Mouse (Mus musculus) MEL (cell line): ENCODE measurements around the gene Ccdc17. TPM values are rescaled to one million over a fixed set of nuclear protein-coding genes. Genes with fewer than 3 reads are reported as not detected.
A peak's percentile ranks its signal among the peaks of the same experiment; 100 is the strongest.

Source experiments
- DNase-seq: peaks from one replicate; pipeline ENCODE4 v3.0.0; 2011; ENCODE audit warnings: low read depth, low spot score
- H3K27ac ChIP-seq: 2 replicates; pipeline ENCODE4 v1.5.1; 2012; ENCODE audit warnings: low read depth, mild to moderate bottlenecking, control low read depth, low read length, moderate library complexity; ENCODE audit not compliant: control insufficient read depth
- H3K27me3 ChIP-seq, 2 experiments: fragments of 150-350 bp in 1 of 2; sonication (generic) in 1 of 2; 2 replicates each; pipeline ENCODE4 v1.6.1; 2012; ENCODE audit warnings: low read length in 2 of 2, mild to moderate bottlenecking in 2 of 2, improper control_type of control experiment in 1 of 2, moderate library complexity in 1 of 2; ENCODE audit not compliant: insufficient read depth in 2 of 2, control insufficient read depth in 1 of 2
- H3K36me3 ChIP-seq, 2 experiments: 2 replicates each; pipeline ENCODE4 v1.6.1; 2012 to 2014; ENCODE audit warnings: low read length in 2 of 2, improper control_type of control experiment in 1 of 2, inconsistent platforms in 1 of 2, mild to moderate bottlenecking in 1 of 2; ENCODE audit not compliant: insufficient read depth in 2 of 2, control insufficient read depth in 1 of 2
- H3K4me1 ChIP-seq, 2 experiments: fragments of 150-350 bp in 1 of 2; sonication (generic) in 1 of 2; 2 replicates each; pipeline ENCODE4 v1.6.1; 2012; ENCODE audit warnings: low read length in 2 of 2, improper control_type of control experiment in 1 of 2, mild to moderate bottlenecking in 1 of 2; ENCODE audit not compliant: insufficient read depth in 2 of 2, control insufficient read depth in 1 of 2
- H3K4me3 ChIP-seq, 2 experiments: fragments of 150-350 bp in 1 of 2; sonication (generic) in 1 of 2; 2 replicates each; pipeline ENCODE4 v1.5.1; 2012; ENCODE audit warnings: low read depth in 2 of 2, low read length in 2 of 2, mild to moderate bottlenecking in 2 of 2, moderate library complexity in 2 of 2, control low read depth in 1 of 2, improper control_type of control experiment in 1 of 2; ENCODE audit not compliant: control insufficient read depth in 1 of 2, insufficient read depth in 1 of 2
- H3K79me2 ChIP-seq: 2 replicates; pipeline ENCODE4 v1.6.1; 2012; ENCODE audit warnings: mild to moderate bottlenecking, low read length, moderate library complexity; ENCODE audit not compliant: control insufficient read depth, poor library complexity, insufficient read depth
- H3K9ac ChIP-seq: 2 replicates; pipeline ENCODE4 v1.6.1; 2012; ENCODE audit warnings: low read depth, mild to moderate bottlenecking, control low read depth, low read length, moderate library complexity; ENCODE audit not compliant: control insufficient read depth, poor library complexity, severe bottlenecking
- H3K9me3 ChIP-seq: fragments of 150-350 bp; sonication (generic); replicated peaks from 2 replicates; pipeline ENCODE4 v1.6.1; 2012; ENCODE audit warnings: mild to moderate bottlenecking, low read length, improper control_type of control experiment, moderate library complexity; ENCODE audit not compliant: insufficient read depth
- BHLHE40 ChIP-seq: IDR thresholded peaks from 2 replicates; pipeline ENCODE4 v1.6.1; 2012; ENCODE audit warnings: low read depth, mild to moderate bottlenecking, inconsistent platforms, low read length, improper control_type of control experiment, borderline replicate concordance
- CHD1 ChIP-seq: IDR thresholded peaks from 2 replicates; pipeline ENCODE4 v1.6.1; 2012; ENCODE audit warnings: low read depth, mild to moderate bottlenecking, inconsistent platforms, low read length, improper control_type of control experiment
- CTCF ChIP-seq, 3 experiments: IDR thresholded peaks in 2 of 3; conservative IDR thresholded peaks in 1 of 3; 2 replicates each; pipeline ENCODE4 v1.5.1; 2011 to 2012; ENCODE audit warnings: low read length in 3 of 3, low read depth in 2 of 3, mild to moderate bottlenecking in 2 of 3, improper control_type of control experiment in 1 of 3, inconsistent platforms in 1 of 3, mixed read lengths in 1 of 3, moderate library complexity in 1 of 3; ENCODE audit not compliant: control insufficient read depth in 1 of 3, insufficient read depth in 1 of 3, poor library complexity in 1 of 3, severe bottlenecking in 1 of 3
- ELF1 ChIP-seq: IDR thresholded peaks from 2 replicates; pipeline ENCODE4 v1.6.1; 2014; ENCODE audit warnings: low read depth, mild to moderate bottlenecking, inconsistent platforms, low read length, improper control_type of control experiment, moderate library complexity
- EP300 ChIP-seq, 2 experiments: IDR thresholded peaks; 2 replicates each; pipeline ENCODE4 v1.6.1; 2011; ENCODE audit warnings: improper control_type of control experiment in 2 of 2, low read length in 2 of 2, low read depth in 1 of 2, mild to moderate bottlenecking in 1 of 2
- GABPA ChIP-seq: IDR thresholded peaks from 2 replicates; pipeline ENCODE4 v1.6.1; 2012; ENCODE audit warnings: low read depth, mild to moderate bottlenecking, inconsistent platforms, low read length, improper control_type of control experiment, moderate library complexity
- JUND ChIP-seq: IDR thresholded peaks from 2 replicates; pipeline ENCODE4 v1.6.1; 2011; ENCODE audit warnings: low read depth, mild to moderate bottlenecking, improper control_type of control experiment, low read length
- MAFK ChIP-seq: IDR thresholded peaks from 2 replicates; pipeline ENCODE4 v1.6.1; 2011; ENCODE audit warnings: low read depth, mild to moderate bottlenecking, low read length, improper control_type of control experiment, borderline replicate concordance
- MAX ChIP-seq: IDR thresholded peaks from 2 replicates; pipeline ENCODE4 v1.6.1; 2011; ENCODE audit warnings: low read length, improper control_type of control experiment
- MAZ ChIP-seq: IDR thresholded peaks from 2 replicates; pipeline ENCODE4 v1.6.1; 2012; ENCODE audit warnings: low read depth, mild to moderate bottlenecking, inconsistent platforms, low read length, improper control_type of control experiment
- MEF2A ChIP-seq: IDR thresholded peaks from 2 replicates; pipeline ENCODE4 v1.6.1; 2014; ENCODE audit warnings: low read depth, mild to moderate bottlenecking, inconsistent platforms, low read length, improper control_type of control experiment; ENCODE audit not compliant: poor library complexity, insufficient replicate concordance, severe bottlenecking; ENCODE audit errors: extremely low read depth
- MXI1 ChIP-seq: IDR thresholded peaks from 2 replicates; pipeline ENCODE4 v1.6.1; 2011; ENCODE audit warnings: mild to moderate bottlenecking, low read depth, low read length, improper control_type of control experiment
- MYB ChIP-seq: IDR thresholded peaks from 2 replicates; pipeline ENCODE4 v1.6.1; 2011; ENCODE audit warnings: mild to moderate bottlenecking, low read depth, low read length, improper control_type of control experiment
- MYC ChIP-seq: IDR thresholded peaks from 2 replicates; pipeline ENCODE4 v1.6.1; 2011; ENCODE audit warnings: low read depth, mild to moderate bottlenecking, low read length, improper control_type of control experiment, moderate library complexity
- NELFE ChIP-seq: IDR thresholded peaks from 2 replicates; pipeline ENCODE4 v1.6.1; 2011; ENCODE audit warnings: low read depth, low read length, improper control_type of control experiment
- NRF1 ChIP-seq: IDR thresholded peaks from 2 replicates; pipeline ENCODE4 v1.6.1; 2014; ENCODE audit warnings: low read depth, mild to moderate bottlenecking, inconsistent platforms, low read length, improper control_type of control experiment, moderate library complexity; ENCODE audit not compliant: poor library complexity, insufficient read depth, severe bottlenecking
- POLR2A ChIP-seq, 2 experiments: IDR thresholded peaks; 2 replicates each; pipeline ENCODE4 v1.6.1; 2011 to 2012; ENCODE audit warnings: low read length in 2 of 2, mild to moderate bottlenecking in 2 of 2, control low read depth in 1 of 2, improper control_type of control experiment in 1 of 2, low read depth in 1 of 2, moderate library complexity in 1 of 2; ENCODE audit not compliant: control insufficient read depth in 1 of 2, insufficient read depth in 1 of 2, poor library complexity in 1 of 2
- POLR2AphosphoS2 ChIP-seq: IDR thresholded peaks from 2 replicates; pipeline ENCODE4 v1.6.1; 2011; ENCODE audit warnings: low read length, improper control_type of control experiment
- RCOR1 ChIP-seq: IDR thresholded peaks from 2 replicates; pipeline ENCODE4 v1.6.1; 2012; ENCODE audit warnings: low read depth, mild to moderate bottlenecking, inconsistent platforms, low read length, improper control_type of control experiment
- SIN3A ChIP-seq: IDR thresholded peaks from 2 replicates; pipeline ENCODE4 v1.6.1; 2012; ENCODE audit warnings: low read length, improper control_type of control experiment, inconsistent platforms
- TCF12 ChIP-seq: IDR thresholded peaks from 2 replicates; pipeline ENCODE4 v1.6.1; 2014; ENCODE audit warnings: low read depth, mild to moderate bottlenecking, inconsistent platforms, low read length, improper control_type of control experiment, moderate library complexity
- UBTF ChIP-seq: IDR thresholded peaks from 2 replicates; pipeline ENCODE4 v1.6.1; 2012; ENCODE audit warnings: low read depth, mild to moderate bottlenecking, inconsistent platforms, low read length, improper control_type of control experiment, moderate library complexity, borderline replicate concordance; ENCODE audit not compliant: insufficient read depth
- USF1 ChIP-seq: IDR thresholded peaks from 2 replicates; pipeline ENCODE4 v1.6.1; 2014; ENCODE audit warnings: low read depth, mild to moderate bottlenecking, inconsistent platforms, low read length, improper control_type of control experiment, moderate library complexity
- USF2 ChIP-seq, 2 experiments: IDR thresholded peaks; 2 replicates each; pipeline ENCODE4 v1.6.1; 2011 to 2012; ENCODE audit warnings: improper control_type of control experiment in 2 of 2, low read length in 2 of 2, borderline replicate concordance in 1 of 2, inconsistent platforms in 1 of 2, low read depth in 1 of 2, mild to moderate bottlenecking in 1 of 2; ENCODE audit not compliant: insufficient read depth in 1 of 2
- ZC3H11A ChIP-seq: IDR thresholded peaks from 2 replicates; pipeline ENCODE4 v1.6.1; 2012; ENCODE audit warnings: low read depth, mild to moderate bottlenecking, inconsistent platforms, low read length, improper control_type of control experiment
- ZKSCAN1 ChIP-seq: IDR thresholded peaks from 2 replicates; pipeline ENCODE4 v1.6.1; 2012; ENCODE audit warnings: low read depth, mild to moderate bottlenecking, inconsistent platforms, low read length, improper control_type of control experiment, moderate library complexity
- ZMIZ1 ChIP-seq: IDR thresholded peaks from 2 replicates; pipeline ENCODE4 v1.6.1; 2012; ENCODE audit warnings: low read depth, mild to moderate bottlenecking, inconsistent platforms, low read length, improper control_type of control experiment, moderate library complexity
- polyA plus RNA-seq, 2 experiments: library from polyadenylated mRNA; stranded (reverse) in 1 of 2; unstranded in 1 of 2; fragments of >175 nt in 1 of 2; fragments of >200 nt in 1 of 2; gene quantifications; 2 replicates each; pipeline versions ENCODE4 v1.2.1 to v1.2.4; 2012; ENCODE audit warnings: low replicate concordance in 2 of 2, low read depth in 1 of 2; ENCODE audit not compliant: insufficient read length in 2 of 2, insufficient read depth in 1 of 2, missing spikeins in 1 of 2
- total RNA-seq: library from RNA; depleted of rRNA; stranded (reverse); fragments of 300-350 nt; gene quantifications from 2 replicates; pipeline ENCODE4 v1.2.3, GENCODE M21; 2012

Gene Ccdc17
- total and polyA plus RNA-seq, 3 experiments, result 1.2 to 1.5 TPM; not detected in 1

- no peak for TF ChIP-seq MYC
- TF ChIP-seq MXI1, result no peak; the same call in 1 of the 2 replicates
- TF ChIP-seq SIN3A, result peak; percentile 60; the same call in 1 of the 2 replicates
- no peak for TF ChIP-seq MEF2A
- TF ChIP-seq ELF1, result no peak; the same call in none of the 2 replicates
- TF ChIP-seq USF2 (IDR thresholded peaks at IDR 0.05; ENCODE audit: borderline replicate concordance in 1 of 2, insufficient read depth in 1 of 2, low read depth in 1 of 2, low read length in 2 of 2), result no peak
Observed at GRCm38 (mm10) chr4:116556561-116557305, 39.7 kb upstream of the Ccdc17 start (continued).

- peak; percentile 96 for DNase-seq
- Histone ChIP-seq H3K27ac (peak within 1 kb of the TSS; percentile 99), H3K9ac (peak within 1 kb of the TSS; percentile 98), H3K4me3 (peak within 1 kb of the TSS; percentile 82 to 97), H3K27me3 (no peaks in the 10 kb centered on the region), H3K4me1 (0 out of 4 replicates have a peak, but pooled peaks cover 0 to 2% of the 10 kb centered on the region in 2 experiments), H3K9me3 (no peaks in the 10 kb centered on the region), H3K36me3 (peaks cover 0 to 24% of the 10 kb centered on the region in 2 experiments; a peak in 2 of 4 replicates), H3K79me2 (peaks cover 51% of the 10 kb centered on the region)
- TF ChIP-seq SIN3A (peak; percentile 47), ELF1 (peak; percentile 68; the same call in 1 of the 2 replicates), MAFK (no peak), RCOR1 (0 out of 2 replicates have a peak, but pooled peaks have one; percentile 28), UBTF (0 out of 2 replicates have a peak, but pooled peaks have one; percentile 34), NELFE (peak; percentile 80), POLR2AphosphoS2 (peak; percentile 33; the same call in 1 of the 2 replicates), USF2 (IDR thresholded peaks at IDR 0.05; ENCODE audit: borderline replicate concordance in 1 of 2, insufficient read depth in 1 of 2, low read depth in 1 of 2, low read length in 2 of 2) (no peak), CTCF (IDR thresholded peaks at IDR 0.05 in 2 of 3, conservative IDR thresholded peaks at IDR 0.05 in 1 of 3; ENCODE audit: control insufficient read depth in 1 of 3, insufficient read depth in 1 of 3, low read depth in 2 of 3, low read length in 3 of 3, poor library complexity in 1 of 3, severe bottlenecking in 1 of 3) (no peak), NRF1 (peak; percentile 95), MAZ (peak; percentile 93), POLR2A (IDR thresholded peaks at IDR 0.05; ENCODE audit: control insufficient read depth in 1 of 2, insufficient read depth in 1 of 2, low read depth in 1 of 2, low read length in 2 of 2, poor library complexity in 1 of 2) (peak; percentile 10 to 91; a peak in 3 of 4 replicates), EP300 (IDR thresholded peaks at IDR 0.05; ENCODE audit: low read depth in 1 of 2, low read length in 2 of 2) (no peak), BHLHE40 (no peak), MAX (peak; percentile 12), TCF12 (peak; percentile 48; the same call in 1 of the 2 replicates), CHD1 (0 out of 2 replicates have a peak, but pooled peaks have one; percentile 70), MYB (0 out of 2 replicates have a peak, but pooled peaks have one; percentile 44), ZC3H11A (0 out of 2 replicates have a peak, but pooled peaks have one; percentile 21), USF1 (peak; percentile 47; the same call in 1 of the 2 replicates), ZMIZ1 (peak; percentile 78; the same call in 1 of the 2 replicates), GABPA (peak; percentile 44; the same call in 1 of the 2 replicates), ZKSCAN1 (no peak), JUND (no peak), MXI1 (no peak; the same call in none of the 2 replicates)
Observed at GRCm38 (mm10) chr4:116557306-116558121, 38.9 kb upstream of the Ccdc17 start, which contains the start of gene Gpbp1l1. Gpbp1l1 (plus strand) TSS chr4:116557658.
